Mouse (Mus musculus): Measurements from ENCODE around the gene Clpb. TPM values are rescaled to one million over a fixed set of nuclear protein-coding genes. Genes with fewer than 3 reads are reported as not detected.

Gene Clpb
- polyA plus RNA-seq, 1 experiment from 2014 or later = 21.3 TPM

DNA sequence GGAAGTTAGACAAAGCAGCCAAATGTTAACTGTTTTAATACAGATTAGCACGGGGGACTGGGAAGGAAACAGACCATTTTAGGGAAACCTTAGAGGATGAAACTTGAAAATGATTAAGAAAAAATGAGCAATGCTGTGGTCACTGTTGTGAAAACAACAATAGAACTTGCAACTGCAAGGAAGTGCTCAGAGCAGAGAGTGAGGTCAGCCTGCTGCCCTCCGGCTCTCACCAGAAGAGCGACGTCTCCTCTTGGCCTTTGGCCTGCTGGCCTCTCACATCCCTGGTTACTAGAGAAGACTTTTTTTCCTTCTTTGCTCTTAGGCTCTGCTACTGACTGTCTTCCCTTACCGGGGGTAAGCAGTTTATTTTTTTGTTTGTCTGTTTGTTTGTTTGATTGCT is 19.5 kb downstream of the Clpb start:
- no peak for ATAC-seq (ENCODE audit: low read depth)
- 55% methylated on average over 5 of the region's 5 CpGs for WGBS (ENCODE audit: insufficient replicate concordance)
- no peak overlapping the region for H3K4me3 ChIP-seq (ENCODE audit: low read depth, low read length)
- no peaks in the 10 kb centered on the region; the same call in 1 of the 2 replicates for H3K4me1 ChIP-seq (ENCODE audit: control insufficient read depth, low read depth, low read length)
- no peak overlapping the region for H3K27ac ChIP-seq (ENCODE audit: low read length)
- no peak overlapping the region for H3K9ac ChIP-seq (ENCODE audit: low read depth, low read length)
- no peak overlapping the region for H3K4me2 ChIP-seq (ENCODE audit: low read depth, low read length)
- H3K9me3 ChIP-seq (replicated peaks; ENCODE audit: control insufficient read depth, low read length) = no peaks in the 10 kb centered on the region
- no peaks in the 10 kb centered on the region for H3K27me3 ChIP-seq (ENCODE audit: control insufficient read depth, insufficient read depth, low read depth, low read length)
- H3K36me3 ChIP-seq (ENCODE audit: control insufficient read depth, insufficient read depth) = no peaks in the 10 kb centered on the region

GRCm38 (mm10) chr7:101683976-101684630 is 20.7 kb downstream of the Clpb start:
- no peak for ATAC-seq (ENCODE audit: low read depth)
- Histone ChIP-seq H3K4me1 (ENCODE audit: control insufficient read depth, low read depth, low read length) (no peaks in the 10 kb centered on the region; the same call in 1 of the 2 replicates), H3K27ac (ENCODE audit: low read length) (no peak overlapping the region), H3K9me3 (replicated peaks; ENCODE audit: control insufficient read depth, low read length) (no peaks in the 10 kb centered on the region), H3K9ac (ENCODE audit: low read depth, low read length) (no peak overlapping the region), H3K36me3 (ENCODE audit: control insufficient read depth, insufficient read depth) (no peaks in the 10 kb centered on the region), H3K27me3 (ENCODE audit: control insufficient read depth, insufficient read depth, low read depth, low read length) (no peaks in the 10 kb centered on the region), H3K4me3 (ENCODE audit: low read depth, low read length) (no peak overlapping the region), H3K4me2 (ENCODE audit: low read depth, low read length) (no peak overlapping the region)
- 66% methylated on average over 9 of the region's 9 CpGs for WGBS (ENCODE audit: insufficient replicate concordance)

DNA sequence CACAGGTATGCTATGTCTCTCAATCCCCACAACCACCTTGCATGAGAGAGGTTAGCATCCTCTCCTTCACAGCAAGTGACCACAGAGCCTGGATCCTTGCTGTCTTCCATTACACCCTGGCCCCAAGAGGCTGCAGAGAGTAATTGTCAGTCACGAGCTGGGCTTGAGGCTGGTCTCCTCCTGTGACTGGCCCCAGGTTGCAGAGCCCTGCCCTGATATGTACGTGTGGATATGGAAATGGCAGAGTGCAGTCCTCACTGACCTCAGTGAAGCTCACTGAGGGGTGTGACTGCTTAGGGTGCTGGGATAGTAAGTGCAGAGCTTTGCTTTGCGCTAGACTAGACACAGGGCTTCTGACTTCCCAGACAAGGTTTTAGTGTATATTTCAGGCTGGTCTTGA is 21.2 kb downstream of the Clpb start:
- H3K27me3 ChIP-seq (ENCODE audit: control insufficient read depth, insufficient read depth, low read depth, low read length) = no peaks in the 10 kb centered on the region
- no peak overlapping the region for H3K27ac ChIP-seq (ENCODE audit: low read length)
- H3K9me3 ChIP-seq (replicated peaks; ENCODE audit: control insufficient read depth, low read length) = no peaks in the 10 kb centered on the region
- no peak overlapping the region for H3K4me3 ChIP-seq (ENCODE audit: low read depth, low read length)
- no peak overlapping the region for H3K9ac ChIP-seq (ENCODE audit: low read depth, low read length)
- ATAC-seq (ENCODE audit: low read depth) = no peak
- no peak overlapping the region for H3K4me2 ChIP-seq (ENCODE audit: low read depth, low read length)
- no peaks in the 10 kb centered on the region for H3K36me3 ChIP-seq (ENCODE audit: control insufficient read depth, insufficient read depth)
- no peaks in the 10 kb centered on the region; the same call in 1 of the 2 replicates for H3K4me1 ChIP-seq (ENCODE audit: control insufficient read depth, low read depth, low read length)
- WGBS (ENCODE audit: insufficient replicate concordance) = 54% methylated on average over 3 of the region's 3 CpGs

DNA sequence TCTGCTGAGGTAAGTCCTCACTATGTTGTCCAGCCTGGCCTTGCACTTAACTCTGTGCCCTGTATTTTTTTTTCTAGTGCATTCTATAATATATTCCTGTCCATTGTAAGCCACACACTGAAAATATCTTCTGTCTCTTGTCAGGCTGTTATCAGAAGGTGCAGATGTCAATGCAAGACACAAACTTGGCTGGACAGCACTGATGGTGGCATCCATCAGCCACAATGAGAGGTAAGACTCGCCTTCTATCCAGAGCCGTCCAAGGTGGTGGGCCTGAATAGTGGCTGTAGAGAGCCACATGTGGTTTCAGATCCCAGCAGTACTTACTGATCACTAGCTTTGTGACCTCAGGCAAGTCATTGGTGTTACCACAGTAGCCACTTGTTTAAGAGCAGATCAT is 23.7 kb downstream of the Clpb start:
- Histone ChIP-seq H3K4me3 (ENCODE audit: low read depth, low read length) (no peak overlapping the region), H3K27ac (ENCODE audit: low read length) (no peak overlapping the region), H3K4me2 (ENCODE audit: low read depth, low read length) (no peak overlapping the region), H3K9me3 (replicated peaks; ENCODE audit: control insufficient read depth, low read length) (no peaks in the 10 kb centered on the region), H3K4me1 (ENCODE audit: control insufficient read depth, low read depth, low read length) (no peaks in the 10 kb centered on the region; the same call in 1 of the 2 replicates), H3K9ac (ENCODE audit: low read depth, low read length) (no peak overlapping the region), H3K36me3 (ENCODE audit: control insufficient read depth, insufficient read depth) (no peaks in the 10 kb centered on the region), H3K27me3 (ENCODE audit: control insufficient read depth, insufficient read depth, low read depth, low read length) (no peaks in the 10 kb centered on the region)
- no peak for ATAC-seq (ENCODE audit: low read depth)
- WGBS (ENCODE audit: insufficient replicate concordance) = 32% methylated on average over 2 of the region's 2 CpGs

GRCm38 (mm10) chr7:101690471-101690870 is 27.0 kb downstream of the Clpb start:
- WGBS (ENCODE audit: insufficient replicate concordance) = 70% methylated on average over 2 of the region's 2 CpGs

GRCm38 (mm10) chr7:101691863-101692262 is 28.4 kb downstream of the Clpb start:
- no peaks in the 10 kb centered on the region for H3K36me3 ChIP-seq (ENCODE audit: control insufficient read depth, insufficient read depth)
- no peak overlapping the region for H3K9ac ChIP-seq (ENCODE audit: low read depth, low read length)
- H3K4me2 ChIP-seq (ENCODE audit: low read depth, low read length) = no peak overlapping the region
- H3K27me3 ChIP-seq (ENCODE audit: control insufficient read depth, insufficient read depth, low read depth, low read length) = no peaks in the 10 kb centered on the region
- WGBS (ENCODE audit: insufficient replicate concordance) = 75% methylated on average over 8 of the region's 8 CpGs
- peaks cover under 1% of the 10 kb centered on the region for H3K4me1 ChIP-seq (ENCODE audit: control insufficient read depth, low read depth, low read length)
- H3K27ac ChIP-seq (ENCODE audit: low read length) = no peak overlapping the region
- no peak overlapping the region for H3K4me3 ChIP-seq (ENCODE audit: low read depth, low read length)
- no peak for ATAC-seq (ENCODE audit: low read depth)
- no peaks in the 10 kb centered on the region for H3K9me3 ChIP-seq (replicated peaks; ENCODE audit: control insufficient read depth, low read length)

More at GRCm38 (mm10) chr7:101690471-101690870, 27.0 kb downstream of the Clpb start:
- no peak overlapping the region for H3K4me2 ChIP-seq (ENCODE audit: low read depth, low read length)
- no peaks in the 10 kb centered on the region for H3K4me1 ChIP-seq (ENCODE audit: control insufficient read depth, low read depth, low read length)
- no peak overlapping the region for H3K4me3 ChIP-seq (ENCODE audit: low read depth, low read length)
- H3K27ac ChIP-seq (ENCODE audit: low read length) = no peak overlapping the region
- H3K36me3 ChIP-seq (ENCODE audit: control insufficient read depth, insufficient read depth) = no peaks in the 10 kb centered on the region
- H3K27me3 ChIP-seq (ENCODE audit: control insufficient read depth, insufficient read depth, low read depth, low read length) = no peaks in the 10 kb centered on the region
- H3K9ac ChIP-seq (ENCODE audit: low read depth, low read length) = no peak overlapping the region
- H3K9me3 ChIP-seq (replicated peaks; ENCODE audit: control insufficient read depth, low read length) = no peaks in the 10 kb centered on the region
- no peak for ATAC-seq (ENCODE audit: low read depth)

DNA sequence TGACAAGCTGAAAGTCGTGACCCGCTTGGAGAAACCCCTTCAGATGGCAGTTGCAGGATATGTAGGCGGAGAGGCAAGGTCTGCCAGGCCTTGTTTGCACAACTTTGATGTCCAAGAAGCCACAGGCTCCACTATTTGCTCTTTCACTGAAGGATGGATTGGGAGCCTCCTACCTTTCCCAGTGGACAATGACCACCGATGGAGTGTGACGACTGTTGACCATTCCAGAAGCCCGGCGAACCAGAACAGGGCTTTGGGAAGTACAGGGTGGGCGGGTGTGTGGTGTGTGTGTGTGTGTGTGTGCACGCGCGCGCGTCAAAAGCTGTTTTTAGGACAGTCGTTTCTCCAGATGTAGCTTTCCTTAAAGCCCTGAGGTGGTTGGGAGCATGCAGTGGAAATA is 29.0 kb downstream of the Clpb start:
- Histone ChIP-seq H3K27me3 (ENCODE audit: control insufficient read depth, insufficient read depth, low read depth, low read length) (no peaks in the 10 kb centered on the region), H3K36me3 (ENCODE audit: control insufficient read depth, insufficient read depth) (no peaks in the 10 kb centered on the region), H3K27ac (ENCODE audit: low read length) (no peak overlapping the region), H3K9me3 (replicated peaks; ENCODE audit: control insufficient read depth, low read length) (no peaks in the 10 kb centered on the region), H3K4me1 (ENCODE audit: control insufficient read depth, low read depth, low read length) (peaks cover 7% of the 10 kb centered on the region), H3K4me2 (ENCODE audit: low read depth, low read length) (no peak overlapping the region), H3K9ac (ENCODE audit: low read depth, low read length) (no peak overlapping the region), H3K4me3 (ENCODE audit: low read depth, low read length) (no peak overlapping the region)
- ATAC-seq (ENCODE audit: low read depth) = peak; percentile 85
- WGBS (ENCODE audit: insufficient replicate concordance) = 78% methylated on average over 14 of the region's 14 CpGs

- Histone ChIP-seq H3K4me1 (ENCODE audit: control insufficient read depth, low read depth, low read length) (peaks cover 11% of the 10 kb centered on the region), H3K27ac (ENCODE audit: low read length) (no peak overlapping the region), H3K9me3 (replicated peaks; ENCODE audit: control insufficient read depth, low read length) (no peaks in the 10 kb centered on the region), H3K4me2 (ENCODE audit: low read depth, low read length) (no peak overlapping the region), H3K4me3 (ENCODE audit: low read depth, low read length) (no peak overlapping the region), H3K9ac (ENCODE audit: low read depth, low read length) (no peak overlapping the region), H3K36me3 (ENCODE audit: control insufficient read depth, insufficient read depth) (no peaks in the 10 kb centered on the region), H3K27me3 (ENCODE audit: control insufficient read depth, insufficient read depth, low read depth, low read length) (no peaks in the 10 kb centered on the region)
- no peak for ATAC-seq (ENCODE audit: low read depth)
- WGBS (ENCODE audit: insufficient replicate concordance) = 70% methylated on average over 5 of the region's 5 CpGs
Observed at GRCm38 (mm10) chr7:101695483-101695882, 32.0 kb downstream of the Clpb start.

DNA sequence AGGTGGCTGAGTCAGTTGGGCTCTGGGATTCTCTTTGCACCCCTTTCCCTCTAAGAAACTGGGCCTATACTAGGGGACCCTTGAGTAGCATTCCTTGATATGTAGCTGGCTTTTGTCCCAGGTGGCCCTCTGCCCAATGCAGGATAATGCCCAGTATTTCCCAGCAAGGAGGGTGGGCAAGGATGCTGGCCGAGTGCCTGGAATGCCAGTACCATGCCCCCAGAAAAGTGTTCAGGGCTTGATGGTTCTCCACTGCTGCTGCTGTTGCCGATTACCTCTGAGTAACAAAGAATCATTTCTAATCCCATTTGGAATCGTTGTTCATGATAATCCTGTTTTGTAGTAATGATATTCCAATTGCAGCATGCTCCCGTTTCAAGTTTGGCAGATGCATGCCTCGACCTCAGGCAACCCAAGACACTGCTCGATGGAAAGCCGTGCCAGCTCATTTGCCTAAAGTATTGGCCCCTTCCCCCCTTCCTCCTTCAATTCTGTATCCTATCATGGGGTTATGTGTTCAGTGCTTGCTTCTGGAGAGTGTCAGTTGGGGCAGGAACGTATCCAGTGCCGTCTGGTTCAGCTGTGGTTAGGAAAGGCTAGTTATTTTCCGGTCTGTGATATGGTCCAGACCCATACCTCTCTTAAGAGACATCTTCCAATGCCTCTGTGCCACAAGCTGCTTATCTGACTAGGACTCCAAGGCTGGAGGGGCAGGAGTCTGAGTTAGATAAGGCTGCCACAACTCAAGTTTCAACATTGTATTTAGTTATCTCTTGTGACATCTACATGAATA is 33.7 kb downstream of the Clpb start:
- WGBS (ENCODE audit: insufficient replicate concordance) = 38% methylated on average over 10 of the region's 10 CpGs
- H3K27ac ChIP-seq (ENCODE audit: low read length) = no peak overlapping the region
- H3K27me3 ChIP-seq (ENCODE audit: control insufficient read depth, insufficient read depth, low read depth, low read length) = no peaks in the 10 kb centered on the region
- H3K9ac ChIP-seq (ENCODE audit: low read depth, low read length) = no peak overlapping the region
- peaks cover 11% of the 10 kb centered on the region for H3K4me1 ChIP-seq (ENCODE audit: control insufficient read depth, low read depth, low read length)
- H3K9me3 ChIP-seq (replicated peaks; ENCODE audit: control insufficient read depth, low read length) = no peaks in the 10 kb centered on the region
- ATAC-seq (ENCODE audit: low read depth) = peak; percentile 83
- H3K4me3 ChIP-seq (ENCODE audit: low read depth, low read length) = no peak overlapping the region
- H3K4me2 ChIP-seq (ENCODE audit: low read depth, low read length) = no peak overlapping the region
- no peaks in the 10 kb centered on the region for H3K36me3 ChIP-seq (ENCODE audit: control insufficient read depth, insufficient read depth)
